Mouse (Mus musculus): ENCODE measurements around the gene Cst13. TPM values are rescaled to one million over a fixed set of nuclear protein-coding genes. Genes with fewer than 3 reads are reported as not detected.
A peak's percentile ranks its signal among the peaks of the same experiment; 100 is the strongest.

Gene Cst13
- polyA plus RNA-seq, 1 experiment = not detected

DNA sequence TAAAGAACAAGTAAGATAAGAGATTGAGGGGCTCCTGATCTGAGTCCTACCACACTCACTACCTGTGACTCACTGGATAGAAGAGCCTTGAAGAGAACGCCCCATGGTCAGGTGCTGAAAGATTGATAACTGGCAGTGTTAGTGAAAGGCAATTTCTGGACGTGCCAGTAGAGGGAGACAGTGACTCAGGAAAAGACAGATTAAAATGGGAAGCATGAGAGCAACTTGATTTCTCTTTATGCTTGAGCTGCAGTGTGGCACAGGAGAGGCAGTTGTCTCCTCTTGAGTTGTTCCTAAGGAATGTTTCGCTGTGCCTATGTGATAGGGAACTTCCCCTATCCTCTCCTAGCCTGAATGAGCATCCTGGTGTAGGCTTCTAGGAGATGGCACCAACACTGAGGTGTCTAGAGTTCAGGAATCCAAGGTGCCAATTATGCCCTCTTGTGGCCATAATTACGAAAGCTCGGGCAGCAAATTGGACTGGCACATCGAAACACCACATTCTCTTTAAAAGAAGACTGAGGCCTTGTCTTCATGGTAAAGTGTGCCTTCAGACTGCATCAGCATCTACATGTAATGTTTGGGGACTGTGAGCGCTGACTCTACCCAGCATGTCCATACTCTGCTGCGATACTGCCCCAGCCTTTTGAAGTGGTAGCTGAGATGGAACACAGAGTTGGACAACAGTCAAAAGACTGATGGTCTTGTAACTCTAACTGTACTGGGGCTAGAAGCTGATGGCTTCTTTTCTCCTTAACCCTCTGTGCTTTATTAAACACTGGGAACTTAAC lies 31.4 kb downstream of the Cst13 start:
- H3K4me3 ChIP-seq (ENCODE audit: insufficient read depth, poor library complexity, severe bottlenecking) = no peak overlapping the region
- no peaks in the 10 kb centered on the region for H3K79me2 ChIP-seq (ENCODE audit: control insufficient read depth, insufficient read depth)
- no peaks in the 10 kb centered on the region for H3K27me3 ChIP-seq (ENCODE audit: control insufficient read depth, insufficient read depth, insufficient read length)
- no peak for TF ChIP-seq CEBPB (IDR thresholded peaks at IDR 0.05; ENCODE audit: low read depth)
- no peak for TF ChIP-seq MYOD1 (IDR thresholded peaks at IDR 0.05; ENCODE audit: control insufficient read depth, insufficient read length, low read depth)
- TF ChIP-seq MYOG (IDR thresholded peaks at IDR 0.05; ENCODE audit: control insufficient read depth, extremely low read depth, insufficient read length) = no peak
- no peak for TF ChIP-seq USF1 (IDR thresholded peaks at IDR 0.05; ENCODE audit: low read depth)
- TF ChIP-seq CTCF (IDR thresholded peaks at IDR 0.05; ENCODE audit: control insufficient read depth, insufficient read depth, insufficient read length) = peak; percentile 48
- no peak overlapping the region for H3ac ChIP-seq (ENCODE audit: control insufficient read depth, insufficient read length, low read depth)
- H3K36me3 ChIP-seq (ENCODE audit: control insufficient read depth, insufficient read depth) = no peaks in the 10 kb centered on the region
- H3K79me3 ChIP-seq (ENCODE audit: low read depth) = no peaks in the 10 kb centered on the region

DNA sequence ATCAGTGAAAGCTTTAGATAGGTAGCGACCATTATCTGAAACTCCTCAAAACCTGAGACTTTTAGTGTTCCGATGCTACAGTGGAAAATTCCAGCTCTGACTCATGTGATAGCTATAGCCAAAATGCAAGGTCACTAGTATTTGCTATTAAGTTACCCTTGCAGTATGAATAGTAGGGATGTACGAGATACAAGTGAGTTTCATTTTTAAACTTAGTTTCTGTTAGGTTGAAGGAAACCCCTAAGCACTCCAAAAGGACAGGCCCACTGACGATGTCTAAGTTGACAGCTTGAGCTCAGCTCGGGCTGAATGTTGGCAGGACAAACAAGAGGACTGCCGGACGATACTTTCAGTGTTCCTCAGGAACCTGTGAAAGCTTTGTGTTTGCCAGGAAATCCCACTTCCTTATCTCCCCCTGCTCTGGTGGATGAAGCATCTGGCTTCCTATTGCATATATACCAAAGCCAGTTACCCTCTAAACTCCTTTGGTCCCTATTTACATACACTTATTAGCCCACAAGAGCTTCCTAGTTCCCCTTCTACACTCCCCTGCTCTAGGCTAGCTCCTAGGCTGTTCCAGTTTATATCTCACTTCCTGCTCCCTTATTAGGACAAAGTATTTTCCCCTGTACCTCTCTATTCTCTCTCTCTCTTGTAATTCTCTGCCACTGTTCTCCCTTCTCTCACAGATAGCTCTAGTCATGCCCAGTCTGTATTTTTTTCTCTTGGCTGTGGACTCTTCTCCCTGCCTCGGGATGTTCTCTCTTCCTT lies 36.9 kb downstream of the Cst13 start:
- Histone ChIP-seq H3K36me3 (ENCODE audit: control insufficient read depth, insufficient read depth) (no peaks in the 10 kb centered on the region), H3K4me3 (ENCODE audit: insufficient read depth, poor library complexity, severe bottlenecking) (no peak overlapping the region), H3K27me3 (ENCODE audit: control insufficient read depth, insufficient read depth, insufficient read length) (no peaks in the 10 kb centered on the region), H3ac (ENCODE audit: control insufficient read depth, insufficient read length, low read depth) (peak overlapping the region; percentile 47), H3K79me3 (ENCODE audit: low read depth) (no peaks in the 10 kb centered on the region), H3K79me2 (ENCODE audit: control insufficient read depth, insufficient read depth) (no peaks in the 10 kb centered on the region)
- TF ChIP-seq CEBPB (IDR thresholded peaks at IDR 0.05; ENCODE audit: low read depth) = no peak
- no peak for TF ChIP-seq MYOG (IDR thresholded peaks at IDR 0.05; ENCODE audit: control insufficient read depth, extremely low read depth, insufficient read length)
- TF ChIP-seq MAX (IDR thresholded peaks at IDR 0.05) = no peak
- TF ChIP-seq CTCF (IDR thresholded peaks at IDR 0.05; ENCODE audit: control insufficient read depth, insufficient read depth, insufficient read length) = no peak
- no peak for TF ChIP-seq FOSL1 (IDR thresholded peaks at IDR 0.05; ENCODE audit: insufficient read depth, low read length, poor library complexity, severe bottlenecking)
- TF ChIP-seq MYOD1 (IDR thresholded peaks at IDR 0.05; ENCODE audit: control insufficient read depth, insufficient read length, low read depth) = no peak
- no peak for TF ChIP-seq USF1 (IDR thresholded peaks at IDR 0.05; ENCODE audit: low read depth)

DNA sequence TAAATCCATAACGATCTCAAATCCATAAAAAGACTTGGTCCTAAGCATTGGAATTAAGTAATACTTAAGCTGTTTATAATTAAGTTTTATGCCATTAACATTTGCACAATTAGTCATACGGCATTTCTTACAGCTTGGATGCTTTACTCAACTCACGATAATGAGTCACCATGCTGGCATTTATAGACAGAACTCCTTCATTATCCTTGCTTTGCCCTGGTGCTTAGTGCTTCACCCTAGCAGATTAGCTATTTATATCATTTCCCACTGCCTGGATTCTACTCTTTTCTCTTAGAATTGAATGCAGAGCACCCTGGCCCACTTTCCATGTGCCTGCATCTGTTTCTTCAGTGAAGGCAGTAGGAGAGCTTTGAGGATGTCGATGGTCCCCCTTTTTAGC lies 37.6 kb downstream of the Cst13 start:
- Histone ChIP-seq H3K4me3 (ENCODE audit: insufficient read depth, poor library complexity, severe bottlenecking) (no peak overlapping the region), H3ac (ENCODE audit: control insufficient read depth, insufficient read length, low read depth) (no peak overlapping the region), H3K79me2 (ENCODE audit: control insufficient read depth, insufficient read depth) (no peaks in the 10 kb centered on the region), H3K79me3 (ENCODE audit: low read depth) (no peaks in the 10 kb centered on the region), H3K36me3 (ENCODE audit: control insufficient read depth, insufficient read depth) (no peaks in the 10 kb centered on the region), H3K27me3 (ENCODE audit: control insufficient read depth, insufficient read depth, insufficient read length) (no peaks in the 10 kb centered on the region)
- TF ChIP-seq MAX (IDR thresholded peaks at IDR 0.05) (peak; percentile 32), USF1 (IDR thresholded peaks at IDR 0.05; ENCODE audit: low read depth) (no peak), CEBPB (IDR thresholded peaks at IDR 0.05; ENCODE audit: low read depth) (peak; percentile 61), CTCF (IDR thresholded peaks at IDR 0.05; ENCODE audit: control insufficient read depth, insufficient read depth, insufficient read length) (no peak), MYOG (IDR thresholded peaks at IDR 0.05; ENCODE audit: control insufficient read depth, extremely low read depth, insufficient read length) (no peak), MYOD1 (IDR thresholded peaks at IDR 0.05; ENCODE audit: control insufficient read depth, insufficient read length, low read depth) (no peak), FOSL1 (IDR thresholded peaks at IDR 0.05; ENCODE audit: insufficient read depth, low read length, poor library complexity, severe bottlenecking) (peak; percentile 81)

DNA sequence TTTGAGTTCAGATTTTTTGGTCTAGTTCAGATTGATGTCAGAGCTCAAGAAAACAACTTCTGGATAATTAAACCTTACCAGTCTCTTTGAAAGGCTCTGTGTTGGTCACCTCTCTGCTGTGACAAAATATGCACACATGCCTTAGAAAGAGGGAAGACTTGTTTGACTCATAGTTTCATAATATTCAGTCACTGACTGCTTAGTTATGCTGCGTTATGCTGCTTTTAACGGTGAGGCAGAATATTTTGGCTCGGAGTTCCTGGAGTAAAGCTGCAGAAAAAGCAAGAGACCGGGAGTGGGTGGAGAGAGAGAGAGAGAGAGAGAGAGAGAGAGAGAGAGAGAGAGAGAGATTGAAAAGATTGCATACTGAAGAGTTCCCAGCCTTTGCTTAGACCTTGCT lies 41.1 kb downstream of the Cst13 start:
- Histone ChIP-seq H3ac (ENCODE audit: control insufficient read depth, insufficient read length, low read depth) (no peak overlapping the region), H3K79me3 (ENCODE audit: low read depth) (no peaks in the 10 kb centered on the region), H3K4me3 (ENCODE audit: insufficient read depth, poor library complexity, severe bottlenecking) (no peak overlapping the region), H3K79me2 (ENCODE audit: control insufficient read depth, insufficient read depth) (no peaks in the 10 kb centered on the region), H3K27me3 (ENCODE audit: control insufficient read depth, insufficient read depth, insufficient read length) (no peaks in the 10 kb centered on the region), H3K36me3 (ENCODE audit: control insufficient read depth, insufficient read depth) (no peaks in the 10 kb centered on the region)
- TF ChIP-seq USF1 (IDR thresholded peaks at IDR 0.05; ENCODE audit: low read depth) = no peak

DNA sequence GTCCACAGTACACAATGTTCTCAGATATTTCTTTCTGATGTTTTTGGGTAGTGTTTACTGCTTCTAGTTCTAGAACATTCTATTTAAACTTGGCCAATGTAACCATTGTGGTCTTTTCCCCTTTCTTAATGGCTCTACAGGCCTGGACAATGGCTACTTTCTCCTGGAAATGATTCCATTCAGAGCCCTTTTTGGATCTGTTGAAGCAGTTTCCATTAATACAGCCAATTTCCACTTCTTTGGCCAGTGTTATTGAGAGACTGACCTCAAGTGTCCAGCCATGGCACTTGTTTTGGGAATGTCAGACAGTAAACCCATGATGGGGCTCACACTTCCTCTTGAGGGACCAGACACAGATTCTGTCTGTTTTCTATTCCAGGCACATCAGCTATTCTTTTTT lies 41.8 kb downstream of the Cst13 start:
- H3K4me3 ChIP-seq (ENCODE audit: insufficient read depth, poor library complexity, severe bottlenecking) = no peak overlapping the region
- no peaks in the 10 kb centered on the region for H3K36me3 ChIP-seq (ENCODE audit: control insufficient read depth, insufficient read depth)
- TF ChIP-seq MYOG (IDR thresholded peaks at IDR 0.05; ENCODE audit: control insufficient read depth, extremely low read depth, insufficient read length) = no peak
- TF ChIP-seq USF1 (IDR thresholded peaks at IDR 0.05; ENCODE audit: low read depth) = no peak
- H3K27me3 ChIP-seq (ENCODE audit: control insufficient read depth, insufficient read depth, insufficient read length) = no peaks in the 10 kb centered on the region
- H3K79me3 ChIP-seq (ENCODE audit: low read depth) = no peaks in the 10 kb centered on the region
- H3K79me2 ChIP-seq (ENCODE audit: control insufficient read depth, insufficient read depth) = no peaks in the 10 kb centered on the region
- H3ac ChIP-seq (ENCODE audit: control insufficient read depth, insufficient read length, low read depth) = no peak overlapping the region

DNA sequence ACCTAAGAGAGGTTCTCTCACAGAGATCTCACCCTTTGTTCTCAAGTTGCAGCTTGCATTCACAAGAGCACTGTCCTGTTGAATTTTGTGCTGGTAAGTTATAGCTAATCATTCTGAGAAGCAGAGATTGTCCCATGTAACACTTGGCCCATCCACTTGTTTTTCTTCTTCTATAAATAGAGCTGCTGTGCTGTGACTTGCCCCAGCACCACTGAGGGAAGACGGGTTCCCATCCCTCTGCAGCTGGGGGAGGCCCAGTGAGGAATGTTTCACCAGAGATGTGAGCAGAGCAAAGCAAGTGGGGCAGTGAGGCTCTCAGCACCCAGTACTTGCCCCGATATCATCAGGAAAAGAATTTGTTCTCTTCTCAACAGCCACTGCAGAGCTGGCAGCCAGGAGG lies 45.1 kb downstream of the Cst13 start, which contains the start of gene 9230104L09Rik:
TSS of gene 9230104L09Rik (minus strand) at position 73 of the 400 bp plus-strand sequence.
- Histone ChIP-seq H3K79me3 (ENCODE audit: low read depth) (no peaks in the 10 kb centered on the region), H3ac (ENCODE audit: control insufficient read depth, insufficient read length, low read depth) (no peak within 1 kb of the TSS), H3K27me3 (ENCODE audit: control insufficient read depth, insufficient read depth, insufficient read length) (no peaks in the 10 kb centered on the region), H3K4me3 (ENCODE audit: insufficient read depth, poor library complexity, severe bottlenecking) (no peak within 1 kb of the TSS), H3K36me3 (ENCODE audit: control insufficient read depth, insufficient read depth) (peaks cover 6% of the 10 kb centered on the region), H3K79me2 (ENCODE audit: control insufficient read depth, insufficient read depth) (no peaks in the 10 kb centered on the region)
- TF ChIP-seq FOSL1 (IDR thresholded peaks at IDR 0.05; ENCODE audit: insufficient read depth, low read length, poor library complexity, severe bottlenecking) (no peak), MAX (IDR thresholded peaks at IDR 0.05) (no peak), MYOG (IDR thresholded peaks at IDR 0.05; ENCODE audit: control insufficient read depth, extremely low read depth, insufficient read length) (no peak), USF1 (IDR thresholded peaks at IDR 0.05; ENCODE audit: low read depth) (no peak), CTCF (IDR thresholded peaks at IDR 0.05; ENCODE audit: control insufficient read depth, insufficient read depth, insufficient read length) (no peak), MYOD1 (IDR thresholded peaks at IDR 0.05; ENCODE audit: control insufficient read depth, insufficient read length, low read depth) (no peak), CEBPB (IDR thresholded peaks at IDR 0.05; ENCODE audit: low read depth) (no peak)
